Mouse (Mus musculus) gastrocnemius, adult 18-20 months (tissue): ENCODE data around the gene Spaar. TPM values are rescaled to one million over a fixed set of nuclear protein-coding genes. Genes with fewer than 3 reads are reported as not detected.
"Not testable (repeated sequence)": the region's sequence is repeated elsewhere in the genome, so short reads cannot be mapped to it uniquely, and the experiment has no call there.

Experiments used
- DNase-seq: peaks from one replicate; pipeline ENCODE4 v3.0.0; 2021; ENCODE audit warnings: low spot score
- total RNA-seq, 2 experiments: library from RNA; stranded (reverse); gene quantifications; 2 replicates each; pipeline ENCODE4 v1.2.3; 2021

The Spaar gene
- total RNA-seq, 2 experiments from 2014 or later, result 1.1 to 1.3 TPM

DNA sequence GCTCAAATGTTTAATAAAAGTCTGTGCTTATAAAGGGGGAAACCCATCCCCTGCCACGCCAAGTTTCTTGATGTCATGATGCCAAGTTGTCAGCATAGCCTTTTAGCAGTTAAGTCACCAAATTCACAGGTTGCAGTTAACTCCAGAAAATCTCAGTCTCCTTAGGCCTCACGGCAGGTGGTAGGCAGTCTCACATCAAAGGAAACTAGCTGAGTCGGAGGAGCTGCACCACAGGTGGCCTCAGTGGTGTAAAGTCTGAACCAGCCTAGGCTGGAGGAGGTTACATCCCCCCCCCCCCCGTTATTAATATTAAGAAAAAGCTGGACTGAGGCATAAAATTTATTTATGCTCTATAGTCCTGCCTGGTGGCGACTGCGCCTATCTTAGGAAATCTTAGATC is 65.5 kb downstream of the Spaar start:
- DNase-seq, result no peak

GRCm38 (mm10) chr4:43795844-43796243 is 66.0 kb downstream of the Spaar start:
- not testable (repeated sequence) for DNase-seq

GRCm38 (mm10) chr4:43798936-43799335 is 69.1 kb downstream of the Spaar start:
- no peak for DNase-seq

Other genes starting within 250 kb of the Spaar start
- not detected for gene Sit1, start 246.3 kb upstream of the Spaar start, total RNA-seq
- gene Ccdc107, start 237.1 kb upstream of the Spaar start, total RNA-seq, result 10 to 100 TPM; 21.9 to 26.8 TPM
- not detected for gene Arhgef39, start 230.3 kb upstream of the Spaar start, total RNA-seq
- 1 to 10 TPM; 1.4 to 2.6 TPM for gene Car9, start 223.1 kb upstream of the Spaar start, total RNA-seq
- gene Tpm2, start 206.3 kb upstream of the Spaar start, total RNA-seq, result 1,000 to 10,000 TPM; 6,886 to 8,782 TPM
- gene Creb3, start 167.7 kb upstream of the Spaar start, total RNA-seq, result 10 to 100 TPM; 29.9 to 41.5 TPM
- gene Tln1, start 167.3 kb upstream of the Spaar start, total RNA-seq, result 10 to 100 TPM; 50.6 to 64.8 TPM
- gene Rgp1, start 151.3 kb upstream of the Spaar start, total RNA-seq, result 10 to 100 TPM; 19.9 to 20.7 TPM
- gene Gba2, start 151.2 kb upstream of the Spaar start, total RNA-seq, result 1 to 10 TPM; 4.3 to 4.6 TPM
- gene Msmp, start 145.5 kb upstream of the Spaar start, total RNA-seq, result under 1 TPM in 1 of 2 experiments, not detected in 1; 0.55 TPM
- 10 to 100 TPM; 35.2 to 38.7 TPM for gene Npr2, start 98.1 kb upstream of the Spaar start, total RNA-seq
- gene Spag8, start 76.4 kb upstream of the Spaar start, total RNA-seq, result not detected
- 10 to 100 TPM; 37.4 to 44.9 TPM for gene Hint2, start 73.6 kb upstream of the Spaar start, total RNA-seq
- 10 to 100 TPM; 10.9 to 12.7 TPM for gene Tmem8b, start 61.1 kb upstream of the Spaar start, total RNA-seq
- under 1 TPM; 0.09 to 0.16 TPM for gene Fam221b, start 60.9 kb upstream of the Spaar start, total RNA-seq
- not detected for gene Olfr70, start 29.2 kb upstream of the Spaar start, total RNA-seq
- gene Olfr71, start 19.8 kb upstream of the Spaar start, total RNA-seq, result not detected
- gene Hrct1, start 2.8 kb upstream of the Spaar start, total RNA-seq, result 1 to 10 TPM; 1.7 to 2.5 TPM
- not detected for gene Olfr159, start 41.0 kb downstream of the Spaar start, total RNA-seq
- gene Olfr156, start 93.9 kb downstream of the Spaar start, total RNA-seq, result not detected
- not detected for gene Olfr157, start 110.2 kb downstream of the Spaar start, total RNA-seq
- gene Olfr155, start 121.5 kb downstream of the Spaar start, total RNA-seq, result not detected
- 1 to 10 TPM; 2.0 to 2.3 TPM for gene Reck, start 145.5 kb downstream of the Spaar start, total RNA-seq
- gene Glipr2, start 227.4 kb downstream of the Spaar start, total RNA-seq, result 1 to 10 TPM; 1.8 to 2.5 TPM